Mouse (Mus musculus) heart, postnatal 0 days (tissue): Measurements from ENCODE around the gene Slc24a3.

ENCODE experiments used
- CTCF ChIP-seq: IDR thresholded peaks from 2 replicates; pipeline ENCODE4 v1.5.1; 2016; ENCODE audit warnings: antibody characterized with exemption, control low read depth, low read depth
- EP300 ChIP-seq: IDR thresholded peaks from 2 replicates; pipeline ENCODE4 v1.6.1; 2016; ENCODE audit warnings: antibody characterized with exemption, low read depth

DNA sequence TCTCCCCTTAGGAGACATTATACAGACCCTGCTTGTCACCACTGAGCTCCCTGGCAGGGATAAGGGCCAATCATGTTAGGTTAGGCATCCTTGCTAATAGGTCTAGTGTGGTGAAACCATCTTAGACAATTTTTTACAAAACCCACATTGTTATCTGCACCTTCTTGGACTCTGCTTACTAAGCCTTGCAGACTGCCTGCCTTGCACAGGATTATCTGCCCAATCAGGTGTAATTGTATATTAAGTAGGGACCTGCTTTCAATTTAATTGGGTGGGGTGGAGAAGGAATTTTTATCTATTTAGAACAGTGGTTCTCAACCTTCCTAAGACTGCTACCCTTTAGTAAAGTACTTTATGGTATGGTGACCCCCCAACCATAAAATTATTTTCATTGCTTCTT is 394.9 kb downstream of the Slc24a3 start:
- no peak for TF ChIP-seq CTCF
- TF ChIP-seq EP300 = no peak
